Comparison of ENCODE assay signal across 31 mouse cellular contexts in genomic region chr2:178715500-178716245, GRCm38 (mm10).
DNase-seq lines count a peak whose midpoint lies in the region; ATAC-seq and TF ChIP-seq lines count a peak whose summit lies in the region.
"Had no signal": no experiment of that assay in that cellular context is flagged by ENCODE, and none has a peak within 500 bp of the region (broad histone marks: within the 10 kb centered on the region; RNA-seq: fewer than 3 reads in every experiment).

No protein-coding gene starts in this region.

- H3K4me2 ChIP-seq in hindbrain, postnatal 0 days (ENCODE audit: low read depth, low read length), result no peak overlapping the region
- no peak overlapping the region for H3K4me2 ChIP-seq in stomach, embryonic 15.5 days
- H3K4me2 ChIP-seq in stomach, postnatal 0 days (replicated peaks; ENCODE audit: low read depth), result no peak overlapping the region
- no peak overlapping the region for H3K4me2 ChIP-seq in liver, embryonic 14.5 days (ENCODE audit: low read depth)
- H3K4me2 ChIP-seq in kidney, embryonic 15.5 days, result no peak overlapping the region
- H3K4me2 ChIP-seq: heart, embryonic 11.5 days; hindbrain, embryonic 13.5 days; limb, embryonic 15.5 days; neural tube, embryonic 15.5 days had no signal

- peaks cover 33% of the 10 kb centered on the region for H3K4me1 ChIP-seq in hindbrain, embryonic 10.5 days (replicated peaks)
- no peaks in the 10 kb centered on the region for H3K4me1 ChIP-seq in hindbrain, postnatal 0 days (ENCODE audit: insufficient read depth, low read length)
- no peaks in the 10 kb centered on the region for H3K4me1 ChIP-seq in stomach, embryonic 15.5 days
- no peaks in the 10 kb centered on the region for H3K4me1 ChIP-seq in stomach, postnatal 0 days (replicated peaks; ENCODE audit: control insufficient read depth, insufficient read depth)
- no peaks in the 10 kb centered on the region; a peak in 2 of 4 replicates for H3K4me1 ChIP-seq in liver, embryonic 14.5 days (replicated peaks; ENCODE audit: control insufficient read depth in 2 of 2, insufficient read depth in 2 of 2, low read length in 1 of 2)
- H3K4me1 ChIP-seq in kidney, embryonic 15.5 days, result peaks cover 18% of the 10 kb centered on the region
- H3K4me1 ChIP-seq: hindbrain, embryonic 13.5 days; limb, embryonic 15.5 days; neural tube, embryonic 15.5 days had no signal

- no peaks in the 10 kb centered on the region for H3K9me3 ChIP-seq in hindbrain, embryonic 10.5 days
- no peaks in the 10 kb centered on the region for H3K9me3 ChIP-seq in hindbrain, postnatal 0 days (ENCODE audit: low read length)
- H3K9me3 ChIP-seq in stomach, embryonic 15.5 days, result no peaks in the 10 kb centered on the region
- no peaks in the 10 kb centered on the region for H3K9me3 ChIP-seq in stomach, postnatal 0 days (ENCODE audit: control insufficient read depth, low read length)
- no peaks in the 10 kb centered on the region for H3K9me3 ChIP-seq in liver, embryonic 14.5 days (ENCODE audit: control insufficient read depth, low read length)
- no peaks in the 10 kb centered on the region for H3K9me3 ChIP-seq in kidney, embryonic 15.5 days (replicated peaks)
- H3K9me3 ChIP-seq: hindbrain, embryonic 13.5 days; limb, embryonic 10.5 days; limb, embryonic 15.5 days; neural tube, embryonic 15.5 days had no signal

- peaks cover 9% of the 10 kb centered on the region; the same call in 1 of the 2 replicates for H3K27me3 ChIP-seq in hindbrain, embryonic 10.5 days (ENCODE audit: insufficient read depth, poor library complexity, severe bottlenecking)
- H3K27me3 ChIP-seq in hindbrain, postnatal 0 days (ENCODE audit: insufficient read depth, low read length), result no peaks in the 10 kb centered on the region
- H3K27me3 ChIP-seq in stomach, embryonic 15.5 days (replicated peaks), result no peaks in the 10 kb centered on the region
- H3K27me3 ChIP-seq in stomach, postnatal 0 days (ENCODE audit: control insufficient read depth, insufficient read depth, low read length), result no peaks in the 10 kb centered on the region
- no peaks in the 10 kb centered on the region for H3K27me3 ChIP-seq in liver, embryonic 14.5 days (ENCODE audit: control insufficient read depth, insufficient read depth, low read length)
- H3K27me3 ChIP-seq in kidney, embryonic 15.5 days, result no peaks in the 10 kb centered on the region
- H3K27me3 ChIP-seq: hindbrain, embryonic 13.5 days; limb, embryonic 15.5 days; neural tube, embryonic 15.5 days had no signal

- DNase-seq in hindbrain, embryonic 10.5 days (ENCODE audit: low spot score), result no peak
- DNase-seq in hindbrain, postnatal 0 days (ENCODE audit: low spot score), result no peak
- no peak for DNase-seq in stomach, postnatal 0 days (ENCODE audit: low spot score)
- no peak for DNase-seq in liver, embryonic 14.5 days (ENCODE audit: low read depth in 3 of 3, low spot score in 3 of 3)
- no peak for DNase-seq in right cerebral cortex, postnatal 4 days
- DNase-seq: adrenal gland, postnatal 14 days; cerebellum, adult 11 months; cerebellum, adult 9-10 months; cerebellum, postnatal 36 days; gastrocnemius, postnatal 25 days; heart, adult 11 months; heart, postnatal 36 days; kidney, adult 2 months; kidney, postnatal 4 days; layer of hippocampus, postnatal 36 days; lung, postnatal 36 days; midbrain, embryonic 14.5 days; right cerebral cortex, postnatal 25 days; spleen, adult 18-20 months; thymus, adult 2 months; thymus, postnatal 4 days had no signal

- WGBS in hindbrain, embryonic 10.5 days, result 59% methylated on average over 5 of the region's 5 CpGs
- WGBS in hindbrain, postnatal 0 days, result 71% methylated on average over 5 of the region's 5 CpGs
- WGBS in stomach, embryonic 15.5 days, result 75% methylated on average over 5 of the region's 5 CpGs
- 86% methylated on average over 5 of the region's 5 CpGs for WGBS in stomach, postnatal 0 days
- 66% methylated on average over 5 of the region's 5 CpGs for WGBS in liver, embryonic 14.5 days (ENCODE audit: insufficient replicate concordance)
- WGBS in kidney, embryonic 15.5 days, result 85% methylated on average over 5 of the region's 5 CpGs

- TF ChIP-seq EP300 in stomach, postnatal 0 days (optimal IDR thresholded peaks at IDR 0.05), result no peak
- no peak for TF ChIP-seq EP300 in liver, embryonic 14.5 days (IDR thresholded peaks at IDR 0.05; ENCODE audit: low read depth)

- TF ChIP-seq CTCF in hindbrain, postnatal 0 days (IDR thresholded peaks at IDR 0.05; ENCODE audit: low read depth), result no peak
- TF ChIP-seq CTCF in stomach, postnatal 0 days (IDR thresholded peaks at IDR 0.05; ENCODE audit: low read depth), result no peak
- no peak for TF ChIP-seq CTCF in liver, embryonic 14.5 days (IDR thresholded peaks at IDR 0.05; ENCODE audit: low read depth)

- H3K36me3 ChIP-seq in hindbrain, embryonic 10.5 days, result no peaks in the 10 kb centered on the region
- H3K36me3 ChIP-seq in hindbrain, postnatal 0 days (ENCODE audit: insufficient read depth, low read length), result no peaks in the 10 kb centered on the region
- no peaks in the 10 kb centered on the region for H3K36me3 ChIP-seq in stomach, embryonic 15.5 days
- H3K36me3 ChIP-seq in stomach, postnatal 0 days (ENCODE audit: control insufficient read depth, insufficient read depth, low read length), result no peaks in the 10 kb centered on the region
- no peaks in the 10 kb centered on the region for H3K36me3 ChIP-seq in liver, embryonic 14.5 days (replicated peaks; ENCODE audit: control insufficient read depth, insufficient read depth, low read depth)
- no peaks in the 10 kb centered on the region for H3K36me3 ChIP-seq in kidney, embryonic 15.5 days
- H3K36me3 ChIP-seq: hindbrain, embryonic 13.5 days; limb, embryonic 10.5 days; limb, embryonic 15.5 days; neural tube, embryonic 15.5 days had no signal

- no peak overlapping the region for H3K4me3 ChIP-seq in hindbrain, embryonic 10.5 days
- H3K4me3 ChIP-seq in hindbrain, postnatal 0 days (ENCODE audit: low read length), result no peak overlapping the region
- no peak overlapping the region for H3K4me3 ChIP-seq in stomach, embryonic 15.5 days (replicated peaks)
- H3K4me3 ChIP-seq in stomach, postnatal 0 days (ENCODE audit: low read depth, low read length), result no peak overlapping the region
- H3K4me3 ChIP-seq in liver, embryonic 14.5 days (ENCODE audit: insufficient read depth in 1 of 2, low read depth in 2 of 2, low read length in 2 of 2), result no peak overlapping the region
- H3K4me3 ChIP-seq in kidney, embryonic 15.5 days (replicated peaks), result no peak overlapping the region
- H3K4me3 ChIP-seq: hindbrain, embryonic 13.5 days; limb, embryonic 10.5 days; limb, embryonic 15.5 days; neural tube, embryonic 15.5 days had no signal

- peak overlapping the region; percentile 50; the same call in 1 of the 2 replicates for H3K27ac ChIP-seq in hindbrain, embryonic 10.5 days
- no peak overlapping the region for H3K27ac ChIP-seq in hindbrain, postnatal 0 days
- H3K27ac ChIP-seq in stomach, embryonic 15.5 days, result no peak overlapping the region
- H3K27ac ChIP-seq in stomach, postnatal 0 days (replicated peaks), result no peak overlapping the region
- H3K27ac ChIP-seq in liver, embryonic 14.5 days, result no peak overlapping the region
- no peak overlapping the region for H3K27ac ChIP-seq in kidney, embryonic 15.5 days
- H3K27ac ChIP-seq: hindbrain, embryonic 13.5 days; kidney, postnatal 0 days; limb, embryonic 10.5 days; limb, embryonic 15.5 days; neural tube, embryonic 15.5 days had no signal

- no peak for ATAC-seq in hindbrain, postnatal 0 days
- ATAC-seq in stomach, embryonic 15.5 days (ENCODE audit: insufficient read depth, low FRiP score, low read depth), result peak; percentile 47; the same call in 1 of the 2 replicates
- no peak for ATAC-seq in stomach, postnatal 0 days (ENCODE audit: low FRiP score, low TSS enrichment)
- peak; percentile 29; the same call in 1 of the 2 replicates for ATAC-seq in liver, embryonic 14.5 days (ENCODE audit: insufficient read depth)
- ATAC-seq in kidney, embryonic 15.5 days (replicated peaks; ENCODE audit: low FRiP score), result no peak
- ATAC-seq: CD4-positive, CD25-positive, alpha-beta regulatory T cell, adult 4 months; forebrain, embryonic 14.5 days had no signal

- no peak overlapping the region for H3K9ac ChIP-seq in hindbrain, postnatal 0 days (replicated peaks; ENCODE audit: low read length)
- H3K9ac ChIP-seq in stomach, embryonic 15.5 days, result no peak overlapping the region
- H3K9ac ChIP-seq in stomach, postnatal 0 days (ENCODE audit: low read length), result no peak overlapping the region
- H3K9ac ChIP-seq in liver, embryonic 14.5 days (replicated peaks), result no peak overlapping the region
- H3K9ac ChIP-seq in kidney, embryonic 15.5 days, result no peak overlapping the region
- H3K9ac ChIP-seq: hindbrain, embryonic 13.5 days; limb, embryonic 15.5 days; neural tube, embryonic 15.5 days had no signal

Comparison
In these comparisons a context has a peak if more than half of its experiments do, and no peak if none do; other contexts are left out.
1. ATAC-seq: peak in stomach, embryonic 15.5 days (single experiment) and liver, embryonic 14.5 days (single experiment); none in hindbrain, postnatal 0 days (single experiment), stomach, postnatal 0 days (single experiment) and kidney, embryonic 15.5 days (single experiment).